Comparison of ENCODE assay signal across 18 mouse cellular contexts in genomic region chr16:33387013-33387412, GRCm38 (mm10).
"Had no signal": no experiment of that assay in that cellular context is flagged by ENCODE, and none has a peak within 500 bp of the region (broad histone marks: within the 10 kb centered on the region; RNA-seq: fewer than 3 reads in every experiment).

No protein-coding gene starts in this region.

- H3K27me3 ChIP-seq: liver, embryonic 12.5 days; liver, embryonic 15.5 days; lung, embryonic 15.5 days; megakaryocyte, embryonic 14.5 days; midbrain, embryonic 13.5 days; neural tube, embryonic 13.5 days had no signal

- H3K9me3 ChIP-seq: liver, embryonic 12.5 days; liver, embryonic 15.5 days; lung, embryonic 15.5 days; megakaryocyte, embryonic 14.5 days; midbrain, embryonic 10.5 days; midbrain, embryonic 13.5 days; neural tube, embryonic 13.5 days had no signal

- H3K9ac ChIP-seq: liver, embryonic 12.5 days; liver, embryonic 15.5 days; lung, embryonic 15.5 days; midbrain, embryonic 13.5 days; neural tube, embryonic 13.5 days had no signal

- H3K36me3 ChIP-seq: liver, embryonic 15.5 days; lung, embryonic 15.5 days; midbrain, embryonic 13.5 days; neural tube, embryonic 13.5 days had no signal

- H3K4me2 ChIP-seq: liver, embryonic 12.5 days; liver, embryonic 15.5 days; lung, embryonic 15.5 days; midbrain, embryonic 13.5 days; neural tube, embryonic 13.5 days had no signal

- ATAC-seq: liver, embryonic 12.5 days; midbrain, embryonic 13.5 days; midbrain, embryonic 16.5 days had no signal

- DNase-seq: kidney, adult 18-20 months; kidney, adult 9 months; kidney, postnatal 14 days; kidney, postnatal 4 days; lung, adult 18-20 months; lung, postnatal 10 days; lung, postnatal 36 days; retina, postnatal 1 day; thymus, adult 18-20 months had no signal

- H3K27ac ChIP-seq: liver, embryonic 12.5 days; liver, embryonic 15.5 days; lung, embryonic 15.5 days; midbrain, embryonic 10.5 days; midbrain, embryonic 13.5 days; neural tube, embryonic 13.5 days had no signal

- H3K4me3 ChIP-seq: liver, embryonic 12.5 days; liver, embryonic 15.5 days; lung, embryonic 15.5 days; megakaryocyte, embryonic 14.5 days; midbrain, embryonic 10.5 days; midbrain, embryonic 13.5 days; myocyte; neural tube, embryonic 13.5 days had no signal
